Mouse (Mus musculus) embryonic facial prominence, embryonic 15.5 days (tissue): ENCODE data around the gene Bbs5. TPM values are rescaled to one million over a fixed set of nuclear protein-coding genes. Genes with fewer than 3 reads are reported as not detected.

Experiments
- ATAC-seq: fragments of 200-750 bp; cut with Nextera tagmentation; 2 replicates; pipeline ENCODE4 v1.8.0; 2017; ENCODE audit warnings: low read depth, moderate TSS enrichment; ENCODE audit not compliant: insufficient number of reproducible peaks, low FRiP score, low TSS enrichment
- H3K27ac ChIP-seq: fragments of 300-500 bp; sonication (generic); replicated peaks from 2 replicates; pipeline ENCODE4 v1.5.1; 2015; ENCODE audit warnings: mild to moderate bottlenecking, inconsistent platforms
- H3K27me3 ChIP-seq: fragments of 300-500 bp; sonication (generic); 2 replicates; pipeline ENCODE4 v1.6.1; 2015; ENCODE audit warnings: inconsistent platforms
- H3K36me3 ChIP-seq: fragments of 300-500 bp; sonication (generic); 2 replicates; pipeline ENCODE4 v1.6.1; 2015; ENCODE audit warnings: mild to moderate bottlenecking, inconsistent platforms
- H3K4me1 ChIP-seq: fragments of 300-500 bp; sonication (generic); 2 replicates; pipeline ENCODE4 v1.6.1; 2015; ENCODE audit warnings: inconsistent platforms
- H3K4me2 ChIP-seq: fragments of 300-500 bp; sonication (generic); replicated peaks from 2 replicates; pipeline ENCODE4 v1.6.1; 2015; ENCODE audit warnings: mild to moderate bottlenecking, inconsistent platforms
- H3K4me3 ChIP-seq: fragments of 300-500 bp; sonication (generic); replicated peaks from 2 replicates; pipeline ENCODE4 v1.5.1; 2015; ENCODE audit warnings: mild to moderate bottlenecking, inconsistent platforms
- H3K9ac ChIP-seq: fragments of 300-500 bp; sonication (generic); 2 replicates; pipeline ENCODE4 v1.6.1; 2015; ENCODE audit warnings: inconsistent platforms
- H3K9me3 ChIP-seq: fragments of 300-500 bp; sonication (generic); replicated peaks from 2 replicates; pipeline ENCODE4 v1.6.1; 2016; ENCODE audit warnings: inconsistent platforms
- WGBS: fragments of 180-500 bp; shearing (Covaris S2); methylation state at CpG from one replicate; pipeline ENCODE4 v1.1.7; 2015; 5-methylcytosine and 5-hydroxymethylcytosine counted together
- polyA plus RNA-seq: library from polyadenylated mRNA; unstranded; fragments of >200 nt; fragmentation: Nextera tagmentation; extraction: Ambion mirVana; gene quantifications from 2 replicates; pipeline ENCODE4 v1.2.1, GENCODE M21; 2015

Gene Bbs5
- 18.7 and 25.4 TPM in 2 replicates for polyA plus RNA-seq

DNA sequence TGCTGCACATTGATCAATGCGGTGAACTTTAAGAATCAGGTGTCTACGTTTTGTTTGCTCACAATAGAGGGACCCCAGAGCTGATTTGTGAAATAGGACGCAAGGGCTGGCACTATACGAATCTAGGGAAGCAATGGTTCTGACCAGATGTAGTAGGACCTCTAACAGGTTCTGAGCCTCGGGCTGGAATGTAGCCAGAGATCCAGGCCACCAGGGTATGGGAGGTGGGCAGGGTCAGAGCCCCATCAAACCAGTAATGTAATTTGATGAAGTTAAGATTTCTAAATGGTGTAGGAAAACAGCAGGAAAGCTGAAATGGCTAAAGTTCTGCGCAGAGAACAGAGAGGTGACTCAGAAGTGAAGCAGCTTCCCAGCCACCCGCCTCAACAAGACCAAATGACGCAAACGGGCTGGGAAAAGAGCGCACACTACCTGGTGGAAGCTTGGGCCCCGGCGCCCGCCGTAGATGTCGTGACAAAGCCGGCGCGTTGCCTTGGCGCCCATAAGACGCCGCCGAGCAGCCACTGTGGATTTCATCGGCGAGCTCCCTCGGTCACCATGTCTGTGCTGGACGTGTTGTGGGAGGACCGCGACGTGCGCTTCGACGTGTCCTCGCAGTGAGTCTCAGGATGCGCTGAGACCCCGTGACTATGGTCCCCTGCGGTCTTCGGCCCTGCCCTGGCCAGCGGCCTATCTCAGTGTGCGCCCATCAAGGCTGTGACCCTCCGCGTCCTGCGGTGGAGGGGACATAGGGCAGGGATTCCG lies at the start of gene Bbs5:
TSS of gene Bbs5 (plus strand) at position 446 of the 765 bp plus-strand sequence.
- peak within 1 kb of the TSS; percentile 72 for H3K9ac ChIP-seq
- peak within 1 kb of the TSS; percentile 93 for H3K4me3 ChIP-seq
- ATAC-seq: peak; percentile 88
- H3K27ac ChIP-seq: no peak within 1 kb of the TSS
- WGBS: 3% methylated on average over 43 of the region's 43 CpGs
- no peaks in the 10 kb centered on the region for H3K9me3 ChIP-seq
- H3K27me3 ChIP-seq: no peaks in the 10 kb centered on the region
- no peaks in the 10 kb centered on the region for H3K36me3 ChIP-seq
- peaks cover 10% of the 10 kb centered on the region for H3K4me1 ChIP-seq
- peak within 1 kb of the TSS; percentile 70 for H3K4me2 ChIP-seq

DNA sequence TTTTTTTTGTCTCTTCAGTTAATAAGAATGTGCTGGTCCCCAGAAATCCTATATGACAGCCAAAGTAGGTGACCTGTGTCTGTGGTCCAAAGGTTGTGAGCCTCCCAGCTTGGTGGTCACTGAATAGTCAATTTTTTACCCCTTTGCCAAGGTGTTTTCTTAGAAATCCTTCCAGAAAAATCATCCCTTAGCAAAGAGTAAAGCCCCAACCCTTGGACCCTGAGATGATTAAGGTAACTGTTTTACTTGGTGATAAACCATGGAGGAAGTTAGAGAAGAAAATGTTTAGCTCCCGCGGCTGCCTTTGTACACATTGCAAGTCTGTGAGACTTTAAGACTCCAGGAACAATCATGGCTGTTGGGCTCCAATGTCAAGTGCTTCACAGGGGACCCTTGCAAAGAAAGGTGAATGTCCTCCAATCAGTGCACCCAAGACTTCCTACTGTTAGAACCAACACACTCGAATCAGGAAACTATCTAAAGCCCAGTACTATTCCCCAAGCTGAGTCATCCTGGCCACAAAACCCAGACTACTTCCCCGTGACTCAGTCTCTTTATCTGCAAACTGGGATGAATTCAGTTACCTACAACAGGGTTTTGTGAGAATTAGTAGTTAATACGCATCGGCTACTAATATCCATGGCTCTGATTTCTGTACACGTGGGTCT lies 43.1 kb upstream of the Bbs5 start:
- no peaks in the 10 kb centered on the region for H3K9me3 ChIP-seq
- H3K27me3 ChIP-seq: no peaks in the 10 kb centered on the region
- no peak overlapping the region for H3K4me2 ChIP-seq
- H3K4me1 ChIP-seq: no peaks in the 10 kb centered on the region
- no peaks in the 10 kb centered on the region for H3K36me3 ChIP-seq
- no peak overlapping the region for H3K9ac ChIP-seq
- no peak for ATAC-seq
- no peak overlapping the region for H3K27ac ChIP-seq
- no peak overlapping the region for H3K4me3 ChIP-seq
- WGBS: 84% methylated on average over 7 of the region's 7 CpGs

DNA sequence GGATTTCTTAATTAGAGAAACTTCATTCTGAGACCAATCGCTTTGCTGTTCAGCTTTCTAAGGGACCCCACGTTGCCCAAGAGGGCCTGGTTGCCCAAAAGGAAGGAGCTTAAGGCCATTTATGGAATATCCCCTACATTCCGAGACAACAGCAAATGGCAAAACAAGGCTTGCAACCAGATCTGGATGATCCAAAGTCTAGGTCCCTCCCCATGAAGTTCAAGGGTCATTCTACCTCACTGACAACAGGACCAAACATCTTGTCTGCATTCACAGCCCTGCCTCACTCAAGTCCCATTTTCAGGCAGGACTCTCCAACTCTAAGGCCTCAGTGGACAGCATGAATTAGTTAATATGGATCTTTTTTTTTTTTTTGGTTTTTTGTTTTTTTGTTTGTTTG lies 40.4 kb upstream of the Bbs5 start:
- Histone ChIP-seq H3K27me3 (no peaks in the 10 kb centered on the region), H3K27ac (no peak overlapping the region), H3K36me3 (no peaks in the 10 kb centered on the region), H3K4me2 (no peak overlapping the region), H3K4me1 (no peaks in the 10 kb centered on the region), H3K4me3 (no peak overlapping the region), H3K9ac (no peak overlapping the region), H3K9me3 (no peaks in the 10 kb centered on the region)
- WGBS: 78% methylated on average over 3 of the region's 3 CpGs
- ATAC-seq: no peak

DNA sequence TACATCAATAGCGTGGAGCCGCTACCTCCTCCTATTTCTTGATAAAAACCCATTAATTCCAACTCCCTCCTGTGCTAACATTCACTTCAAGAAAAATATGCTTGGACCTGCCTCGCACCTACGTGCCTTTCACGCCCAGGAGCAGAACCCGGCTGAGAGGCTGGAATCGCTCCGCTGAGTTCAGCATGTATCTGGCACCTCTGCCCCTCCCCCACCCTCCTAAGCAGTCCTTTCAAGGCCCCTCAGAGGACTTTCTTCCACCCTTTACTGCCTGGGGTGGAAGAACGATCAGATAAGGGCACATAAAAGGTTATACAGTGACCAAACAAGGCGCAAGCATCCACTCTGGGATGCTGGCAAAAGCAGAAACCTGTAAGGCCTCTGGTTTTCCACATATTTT lies 34.7 kb upstream of the Bbs5 start:
- Histone ChIP-seq H3K9ac (no peak overlapping the region), H3K4me1 (no peaks in the 10 kb centered on the region), H3K9me3 (no peaks in the 10 kb centered on the region), H3K4me2 (no peak overlapping the region), H3K36me3 (no peaks in the 10 kb centered on the region), H3K27ac (no peak overlapping the region), H3K4me3 (no peak overlapping the region), H3K27me3 (no peaks in the 10 kb centered on the region)
- WGBS: 14% methylated on average over 10 of the region's 10 CpGs
- no peak for ATAC-seq

DNA sequence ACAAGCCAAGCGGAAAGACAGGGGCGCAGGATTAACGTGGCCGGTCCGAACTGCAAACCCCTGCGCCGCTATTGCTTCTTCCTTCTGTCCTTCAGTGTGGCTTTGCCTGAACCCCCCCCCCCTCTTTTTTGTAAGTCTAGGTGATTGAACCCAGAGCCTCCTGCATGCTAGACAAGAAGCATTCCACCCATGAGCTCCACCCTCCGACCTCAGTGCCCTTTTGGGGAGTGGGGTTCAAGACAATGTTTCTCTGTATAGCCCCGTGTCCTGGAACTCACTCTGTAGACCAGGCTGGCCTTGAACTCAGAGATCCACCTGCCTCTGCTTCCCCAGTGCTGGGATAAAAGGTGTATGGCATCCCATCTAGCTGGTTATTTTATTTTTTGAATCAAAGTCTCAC lies 34.3 kb upstream of the Bbs5 start:
- Histone ChIP-seq H3K27me3 (no peaks in the 10 kb centered on the region), H3K4me3 (no peak overlapping the region), H3K9ac (no peak overlapping the region), H3K4me2 (no peak overlapping the region), H3K27ac (no peak overlapping the region), H3K36me3 (no peaks in the 10 kb centered on the region), H3K9me3 (no peaks in the 10 kb centered on the region), H3K4me1 (no peaks in the 10 kb centered on the region)
- WGBS: 49% methylated on average over 9 of the region's 9 CpGs
- no peak for ATAC-seq

DNA sequence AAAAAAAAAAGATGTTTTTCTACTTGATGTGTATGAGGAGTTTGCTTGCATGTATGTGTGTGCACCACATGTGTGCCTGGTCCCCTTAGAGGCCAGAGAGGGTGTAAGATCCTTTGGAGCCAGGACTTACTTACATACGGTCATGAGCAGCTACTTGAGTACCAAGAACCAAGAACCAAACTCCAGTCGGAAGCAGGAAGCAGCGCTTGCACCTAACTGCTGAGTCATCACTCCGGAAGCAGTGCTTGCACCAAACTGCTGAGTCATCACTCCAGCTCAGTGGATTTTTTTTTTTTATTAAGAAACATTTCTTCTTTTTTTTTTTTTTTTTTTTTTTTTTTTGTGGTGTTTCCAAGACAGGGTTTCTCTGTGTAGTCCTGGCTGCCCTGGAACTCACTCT lies 33.7 kb upstream of the Bbs5 start:
- Histone ChIP-seq H3K4me3 (no peak overlapping the region), H3K9me3 (no peaks in the 10 kb centered on the region), H3K4me1 (no peaks in the 10 kb centered on the region), H3K36me3 (no peaks in the 10 kb centered on the region), H3K9ac (no peak overlapping the region), H3K4me2 (no peak overlapping the region), H3K27ac (no peak overlapping the region), H3K27me3 (no peaks in the 10 kb centered on the region)
- ATAC-seq: no peak
- WGBS: 58% methylated on average over 4 of the region's 4 CpGs

DNA sequence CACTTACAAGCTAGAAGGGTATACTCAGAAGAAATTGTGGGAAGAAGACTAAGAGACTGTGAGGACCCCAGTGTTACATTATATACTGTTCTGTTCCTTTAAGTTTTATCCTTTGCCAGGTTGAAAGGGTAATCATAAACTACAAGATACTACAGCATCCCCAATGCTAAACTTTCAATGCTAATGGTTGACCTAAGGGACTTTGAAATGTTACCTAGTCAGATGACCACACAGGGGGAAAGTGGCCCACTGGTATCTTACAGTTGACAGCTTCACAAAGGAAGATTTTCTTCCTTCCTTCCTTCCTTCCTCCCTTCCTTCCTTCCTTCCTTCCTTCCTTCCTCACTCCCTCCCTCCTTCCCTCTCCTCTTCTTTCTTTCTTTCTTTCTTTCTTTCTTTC lies 28.6 kb upstream of the Bbs5 start:
- H3K36me3 ChIP-seq: no peaks in the 10 kb centered on the region
- no peak for ATAC-seq
- no peaks in the 10 kb centered on the region for H3K9me3 ChIP-seq
- H3K4me3 ChIP-seq: no peak overlapping the region
- no peaks in the 10 kb centered on the region for H3K4me1 ChIP-seq
- H3K27ac ChIP-seq: no peak overlapping the region
- H3K9ac ChIP-seq: no peak overlapping the region
- H3K27me3 ChIP-seq: no peaks in the 10 kb centered on the region
- no peak overlapping the region for H3K4me2 ChIP-seq

DNA sequence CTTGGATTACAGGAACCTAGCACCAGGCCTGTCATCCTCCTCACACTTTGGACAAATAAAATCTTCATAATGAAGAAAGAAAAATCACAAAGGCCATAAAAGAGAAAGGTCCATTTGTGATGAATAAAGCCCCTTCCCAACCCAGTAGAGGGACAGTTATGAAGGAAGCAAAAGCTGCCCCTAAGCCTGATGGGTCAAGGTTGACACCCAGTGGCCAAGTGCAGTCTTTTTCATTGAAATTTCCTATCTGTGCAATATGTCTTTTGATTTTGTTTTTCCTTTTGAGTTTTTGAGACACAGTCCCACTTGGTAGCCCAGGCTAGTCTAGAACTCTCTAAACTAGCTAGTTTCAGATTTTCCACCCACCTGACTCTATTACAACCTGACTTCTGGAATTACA lies 27.7 kb upstream of the Bbs5 start:
- Histone ChIP-seq H3K4me1 (no peaks in the 10 kb centered on the region), H3K4me2 (no peak overlapping the region), H3K27ac (no peak overlapping the region), H3K9ac (no peak overlapping the region), H3K9me3 (no peaks in the 10 kb centered on the region), H3K27me3 (no peaks in the 10 kb centered on the region), H3K36me3 (no peaks in the 10 kb centered on the region), H3K4me3 (no peak overlapping the region)
- no peak for ATAC-seq

DNA sequence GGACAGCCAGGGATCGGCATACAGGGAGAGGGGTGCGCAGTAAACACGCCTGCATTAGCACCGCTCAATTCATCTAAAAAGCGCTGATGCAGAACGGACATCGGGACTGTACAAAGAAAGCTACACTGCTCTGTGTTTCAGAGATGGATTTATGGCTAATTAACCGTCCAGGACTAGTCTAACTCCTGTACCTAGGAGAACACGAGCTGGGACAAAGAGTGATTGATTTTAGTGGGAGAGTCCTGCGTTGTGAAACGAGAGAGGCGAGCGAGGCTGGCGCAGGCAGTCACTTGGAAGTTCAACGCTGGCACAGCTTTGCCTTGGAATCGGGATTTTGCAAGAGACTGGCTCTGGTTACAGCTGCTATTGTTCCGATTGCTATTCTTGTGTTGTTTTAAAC lies 17.8 kb upstream of the Bbs5 start:
- 74% methylated on average over 17 of the region's 17 CpGs for WGBS
- H3K9me3 ChIP-seq: no peaks in the 10 kb centered on the region

DNA sequence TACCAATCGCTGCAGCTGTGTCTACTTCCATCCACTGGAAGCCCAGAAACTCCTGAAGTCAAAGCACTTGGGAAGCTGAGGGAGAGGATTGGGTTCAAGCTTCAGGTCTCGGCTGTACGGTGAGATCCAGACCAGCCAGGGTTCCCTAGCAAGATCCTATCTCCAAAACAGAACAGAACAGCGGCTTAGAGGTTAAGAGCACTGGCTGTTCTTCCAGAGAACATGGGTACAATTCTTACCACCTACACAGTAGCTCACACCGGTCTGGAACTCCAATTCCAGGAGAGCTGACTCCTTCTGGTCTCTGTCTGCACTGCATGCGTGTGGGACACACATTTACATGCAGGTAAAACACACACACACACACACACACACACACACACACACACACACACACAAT lies 17.1 kb upstream of the Bbs5 start:
- H3K27me3 ChIP-seq: 0 out of 2 replicates have a peak, but pooled peaks cover 3% of the 10 kb centered on the region
- H3K4me2 ChIP-seq: no peak overlapping the region
- no peak overlapping the region for H3K27ac ChIP-seq
- no peak for ATAC-seq
- H3K9ac ChIP-seq: no peak overlapping the region
- H3K36me3 ChIP-seq: no peaks in the 10 kb centered on the region
- no peak overlapping the region for H3K4me3 ChIP-seq
- no peaks in the 10 kb centered on the region for H3K9me3 ChIP-seq
- 87% methylated on average over 6 of the region's 6 CpGs for WGBS
- H3K4me1 ChIP-seq: no peaks in the 10 kb centered on the region

More for the DNA sequence above, 17.8 kb upstream of the Bbs5 start:
- H3K9ac ChIP-seq: no peak overlapping the region
- no peak overlapping the region for H3K4me2 ChIP-seq
- no peak overlapping the region for H3K4me3 ChIP-seq
- H3K27ac ChIP-seq: no peak overlapping the region
- no peaks in the 10 kb centered on the region for H3K27me3 ChIP-seq
- H3K36me3 ChIP-seq: no peaks in the 10 kb centered on the region
- no peak; the same call in 1 of the 2 replicates for ATAC-seq
- no peaks in the 10 kb centered on the region for H3K4me1 ChIP-seq

DNA sequence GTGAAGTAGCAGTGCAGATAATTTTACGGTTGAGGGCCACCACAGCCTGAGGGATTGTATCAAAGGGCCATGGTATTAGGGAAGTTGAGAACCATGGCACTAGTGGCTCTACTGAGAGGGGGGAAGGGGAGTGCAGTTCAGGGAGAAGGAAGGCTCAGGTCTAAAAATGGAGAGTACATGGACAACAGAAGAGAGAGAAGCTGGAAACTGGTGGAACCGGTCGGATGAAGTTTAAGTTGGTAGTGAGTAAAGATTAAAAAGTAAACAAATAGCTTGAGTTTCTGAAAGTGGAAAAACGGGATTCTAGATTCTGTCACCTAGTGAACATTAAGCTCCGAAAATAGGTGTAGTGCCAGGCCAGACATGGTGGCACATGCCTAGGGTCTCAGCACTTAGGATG lies 16.2 kb upstream of the Bbs5 start:
- Histone ChIP-seq H3K4me1 (no peaks in the 10 kb centered on the region), H3K4me2 (no peak overlapping the region), H3K36me3 (no peaks in the 10 kb centered on the region), H3K27ac (0 out of 2 replicates have a peak overlapping the region, but pooled peaks have one; percentile 22), H3K9me3 (no peaks in the 10 kb centered on the region), H3K4me3 (no peak overlapping the region), H3K27me3 (0 out of 2 replicates have a peak, but pooled peaks cover 3% of the 10 kb centered on the region), H3K9ac (no peak overlapping the region)
- no peak for ATAC-seq
- 71% methylated on average over 5 of the region's 5 CpGs for WGBS

DNA sequence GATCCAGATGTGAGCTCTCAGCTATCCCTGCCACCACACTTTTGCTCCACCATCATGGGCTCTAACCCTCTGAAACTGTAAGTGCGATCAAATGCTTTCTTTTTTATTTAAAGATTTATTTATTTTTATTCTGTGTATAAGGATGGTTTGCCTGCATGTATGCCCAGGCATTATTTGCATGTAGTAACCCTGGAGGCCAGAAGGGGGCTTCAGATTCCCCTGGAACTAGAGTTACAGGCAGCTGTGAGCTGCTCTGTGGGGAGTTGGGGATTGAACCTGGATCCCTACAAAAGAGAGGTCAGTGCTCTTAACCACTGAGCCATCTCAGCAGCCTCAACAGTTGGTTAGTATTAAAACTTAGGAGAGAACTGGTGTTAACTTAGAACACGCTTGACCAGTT lies 15.5 kb upstream of the Bbs5 start:
- Histone ChIP-seq H3K27ac (no peak overlapping the region), H3K4me3 (no peak overlapping the region), H3K36me3 (no peaks in the 10 kb centered on the region), H3K4me2 (no peak overlapping the region), H3K4me1 (no peaks in the 10 kb centered on the region), H3K27me3 (0 out of 2 replicates have a peak, but pooled peaks cover 3% of the 10 kb centered on the region), H3K9me3 (no peaks in the 10 kb centered on the region), H3K9ac (no peak overlapping the region)
- no peak for ATAC-seq
- 80% methylated on average over 2 of the region's 2 CpGs for WGBS
